Mouse (Mus musculus): Measurements from ENCODE around the gene Shc3. TPM values are rescaled to one million over a fixed set of nuclear protein-coding genes. Genes with fewer than 3 reads are reported as not detected.

Shc3 gene
- total and polyA plus RNA-seq, 3 experiments, result 0.11 TPM; not detected in 2

DNA sequence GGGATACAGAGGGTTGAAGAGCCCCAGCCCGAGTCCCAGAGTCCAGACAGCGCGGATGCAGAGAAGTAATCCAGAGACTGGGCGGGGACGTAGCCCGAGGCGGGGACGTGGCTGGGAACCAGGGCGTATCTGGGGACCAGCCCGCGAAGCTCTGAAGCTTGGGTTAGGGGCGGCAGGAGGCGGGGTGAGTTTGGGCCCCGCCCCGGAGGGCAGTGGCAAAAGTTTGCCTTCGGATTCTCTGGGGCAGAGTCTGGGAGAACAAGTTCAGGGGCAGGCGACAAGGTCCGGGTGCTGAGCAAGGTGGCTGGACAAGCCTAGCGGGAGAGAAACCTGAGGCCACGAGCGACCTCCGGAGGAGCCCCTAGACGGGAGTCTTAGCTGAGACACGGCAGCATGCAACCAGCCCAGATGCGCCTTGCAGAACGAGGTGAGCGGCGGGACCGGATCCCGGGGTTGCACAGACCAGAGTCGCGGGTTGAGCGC lies 160.7 kb downstream of the Shc3 start, which contains the start of gene S1pr3:
Gene S1pr3 (plus strand): TSS at position 121 of the 483 bp plus-strand sequence.
- Histone ChIP-seq H3K4me3 (ENCODE audit: low read depth, low read length) (no peak within 1 kb of the TSS), H3K9me3 (replicated peaks) (peaks cover 70% of the 10 kb centered on the region), H3K36me3 (replicated peaks) (no peaks in the 10 kb centered on the region), H3K27me3 (ENCODE audit: insufficient read depth, low read length) (no peaks in the 10 kb centered on the region), H3K4me1 (ENCODE audit: insufficient read depth, low read depth, low read length) (no peaks in the 10 kb centered on the region)
- TF ChIP-seq POLR2AphosphoS5 (IDR thresholded peaks at IDR 0.05; ENCODE audit: insufficient replicate concordance, low read depth, low read length), result no peak
- no peak for TF ChIP-seq GATA2 (IDR thresholded peaks at IDR 0.05; ENCODE audit: borderline replicate concordance, low read depth, low read length)
- no peak for TF ChIP-seq TAL1 (conservative IDR thresholded peaks at IDR 0.05; ENCODE audit: low read depth, low read length)
- TF ChIP-seq GATA1 (IDR thresholded peaks at IDR 0.05; ENCODE audit: borderline replicate concordance, low read length), result no peak
- TF ChIP-seq CTCF (IDR thresholded peaks at IDR 0.05; ENCODE audit: low read depth, low read length), result no peak
- ATAC-seq (ENCODE audit: extremely low read depth, insufficient number of reproducible peaks, low FRiP score, poor library complexity, severe bottlenecking) (no peak), DNase-seq (ENCODE audit: low spot score) (no peak)

DNA sequence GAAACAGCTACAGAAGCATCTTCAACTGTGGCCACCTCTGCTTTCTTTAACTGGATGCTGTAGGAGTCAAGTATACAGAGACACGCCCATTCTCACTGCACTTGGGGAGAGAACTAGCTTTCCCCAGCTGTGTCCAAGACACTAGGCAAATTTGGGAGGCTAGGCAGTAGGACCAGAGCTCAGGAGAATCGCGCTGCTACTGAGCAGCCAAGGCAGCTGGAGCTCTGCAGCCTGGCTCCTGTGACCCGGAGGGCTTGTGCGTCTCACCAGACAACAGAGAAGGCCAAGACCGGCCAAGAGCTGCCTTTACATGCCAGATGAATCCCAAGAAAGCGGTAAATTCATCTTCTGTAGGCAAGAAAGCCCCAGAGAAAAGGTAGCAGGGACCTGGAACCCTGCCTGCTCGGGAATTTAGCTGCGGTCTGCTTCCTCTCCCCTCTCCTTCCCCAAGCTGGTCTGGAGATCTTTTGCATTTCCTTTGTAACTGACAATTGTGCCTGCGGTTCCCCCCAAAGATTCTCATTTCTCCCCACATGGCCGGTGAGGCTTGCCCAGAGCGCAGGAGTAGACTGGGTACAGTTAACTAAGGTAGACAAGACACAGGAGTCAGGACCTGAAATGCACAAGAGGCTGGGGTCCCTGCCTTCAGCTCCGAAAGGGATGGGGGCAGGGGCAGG lies 161.5 kb downstream of the Shc3 start:
- Histone ChIP-seq H3K4me1 (ENCODE audit: insufficient read depth, low read depth, low read length) (no peaks in the 10 kb centered on the region), H3K9me3 (replicated peaks) (peaks cover 63% of the 10 kb centered on the region), H3K36me3 (replicated peaks) (no peaks in the 10 kb centered on the region), H3K4me3 (ENCODE audit: low read depth, low read length) (no peak overlapping the region), H3K27me3 (ENCODE audit: insufficient read depth, low read length) (no peaks in the 10 kb centered on the region)
- ATAC-seq (ENCODE audit: extremely low read depth, insufficient number of reproducible peaks, low FRiP score, poor library complexity, severe bottlenecking) (no peak), DNase-seq (ENCODE audit: low spot score) (no peak)
- TF ChIP-seq GATA2 (IDR thresholded peaks at IDR 0.05; ENCODE audit: borderline replicate concordance, low read depth, low read length) (no peak), CTCF (IDR thresholded peaks at IDR 0.05; ENCODE audit: low read depth, low read length) (no peak), GATA1 (IDR thresholded peaks at IDR 0.05; ENCODE audit: borderline replicate concordance, low read length) (no peak), POLR2AphosphoS5 (IDR thresholded peaks at IDR 0.05; ENCODE audit: insufficient replicate concordance, low read depth, low read length) (no peak), TAL1 (conservative IDR thresholded peaks at IDR 0.05; ENCODE audit: low read depth, low read length) (no peak)

DNA sequence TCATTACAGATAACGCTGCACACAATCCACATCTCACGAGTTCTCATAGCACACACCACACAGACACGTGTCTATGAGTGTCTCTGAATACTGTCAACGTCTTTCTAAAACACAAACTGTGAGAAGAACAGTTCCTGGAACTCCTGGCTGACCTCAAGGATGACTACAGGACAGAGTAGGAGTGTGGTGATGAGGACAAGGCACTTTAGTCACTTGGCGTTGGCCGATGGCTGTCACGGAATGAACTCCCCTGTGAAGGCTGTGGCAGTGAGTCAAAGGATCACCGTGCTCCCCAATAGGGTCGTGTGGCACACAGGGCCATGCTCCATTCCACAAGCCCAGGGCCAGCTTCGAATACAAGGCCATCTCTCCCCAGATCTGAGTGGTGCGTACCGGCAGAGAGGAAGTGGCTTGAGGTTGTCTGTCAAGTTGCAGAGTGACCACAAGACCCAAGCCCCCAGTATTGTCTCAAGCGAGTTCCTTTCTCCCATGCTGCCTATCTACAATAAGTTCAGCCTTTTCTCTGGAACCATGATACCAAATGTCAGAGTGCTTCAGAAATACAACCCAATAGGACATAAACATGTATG lies 163.4 kb downstream of the Shc3 start:
- no peaks in the 10 kb centered on the region for H3K4me1 ChIP-seq (ENCODE audit: insufficient read depth, low read depth, low read length)
- ATAC-seq (ENCODE audit: extremely low read depth, insufficient number of reproducible peaks, low FRiP score, poor library complexity, severe bottlenecking), result no peak
- no peaks in the 10 kb centered on the region for H3K27me3 ChIP-seq (ENCODE audit: insufficient read depth, low read length)
- no peaks in the 10 kb centered on the region for H3K36me3 ChIP-seq (replicated peaks)
- TF ChIP-seq GATA1 (IDR thresholded peaks at IDR 0.05; ENCODE audit: borderline replicate concordance, low read length), result no peak
- TF ChIP-seq CTCF (IDR thresholded peaks at IDR 0.05; ENCODE audit: low read depth, low read length), result no peak
- TF ChIP-seq TAL1 (conservative IDR thresholded peaks at IDR 0.05; ENCODE audit: low read depth, low read length), result no peak
- TF ChIP-seq GATA2 (IDR thresholded peaks at IDR 0.05; ENCODE audit: borderline replicate concordance, low read depth, low read length), result no peak
- H3K4me3 ChIP-seq (ENCODE audit: low read depth, low read length), result peak overlapping the region; percentile 3; the same call in 1 of the 2 replicates
- no peak for DNase-seq (ENCODE audit: low spot score)
- H3K9me3 ChIP-seq (replicated peaks), result peaks cover 66% of the 10 kb centered on the region

DNA sequence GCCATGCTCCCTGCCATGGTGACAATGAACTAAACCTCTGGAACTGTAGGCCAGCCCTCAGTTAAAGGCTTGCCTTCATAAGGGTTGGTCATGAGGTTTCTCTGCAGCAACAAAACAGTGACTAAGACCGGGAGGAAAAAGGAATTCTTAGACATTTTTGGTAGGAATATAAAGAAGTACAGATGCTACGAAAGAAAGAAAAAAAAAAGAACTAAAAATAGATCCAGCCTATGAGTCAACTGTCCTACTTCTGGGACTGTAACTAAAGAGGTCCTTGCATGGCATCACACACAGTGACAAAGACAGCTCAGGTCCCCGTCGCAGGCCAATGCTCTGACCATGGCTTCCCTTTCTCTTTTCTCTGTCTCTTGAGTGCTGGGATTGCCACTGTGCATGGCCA lies 164.7 kb downstream of the Shc3 start:
- no peaks in the 10 kb centered on the region for H3K36me3 ChIP-seq (replicated peaks)
- no peak for ATAC-seq (ENCODE audit: extremely low read depth, insufficient number of reproducible peaks, low FRiP score, poor library complexity, severe bottlenecking)
- no peaks in the 10 kb centered on the region for H3K27me3 ChIP-seq (ENCODE audit: insufficient read depth, low read length)
- no peak overlapping the region for H3K4me3 ChIP-seq (ENCODE audit: low read depth, low read length)
- DNase-seq (ENCODE audit: low spot score), result no peak
- no peaks in the 10 kb centered on the region for H3K4me1 ChIP-seq (ENCODE audit: insufficient read depth, low read depth, low read length)
- H3K9me3 ChIP-seq (replicated peaks), result peaks cover 69% of the 10 kb centered on the region
- no peak for TF ChIP-seq CTCF (IDR thresholded peaks at IDR 0.05; ENCODE audit: low read depth, low read length)
- no peak for TF ChIP-seq TAL1 (conservative IDR thresholded peaks at IDR 0.05; ENCODE audit: low read depth, low read length)
- no peak for TF ChIP-seq POLR2AphosphoS5 (IDR thresholded peaks at IDR 0.05; ENCODE audit: insufficient replicate concordance, low read depth, low read length)
- no peak for TF ChIP-seq GATA2 (IDR thresholded peaks at IDR 0.05; ENCODE audit: borderline replicate concordance, low read depth, low read length)

DNA sequence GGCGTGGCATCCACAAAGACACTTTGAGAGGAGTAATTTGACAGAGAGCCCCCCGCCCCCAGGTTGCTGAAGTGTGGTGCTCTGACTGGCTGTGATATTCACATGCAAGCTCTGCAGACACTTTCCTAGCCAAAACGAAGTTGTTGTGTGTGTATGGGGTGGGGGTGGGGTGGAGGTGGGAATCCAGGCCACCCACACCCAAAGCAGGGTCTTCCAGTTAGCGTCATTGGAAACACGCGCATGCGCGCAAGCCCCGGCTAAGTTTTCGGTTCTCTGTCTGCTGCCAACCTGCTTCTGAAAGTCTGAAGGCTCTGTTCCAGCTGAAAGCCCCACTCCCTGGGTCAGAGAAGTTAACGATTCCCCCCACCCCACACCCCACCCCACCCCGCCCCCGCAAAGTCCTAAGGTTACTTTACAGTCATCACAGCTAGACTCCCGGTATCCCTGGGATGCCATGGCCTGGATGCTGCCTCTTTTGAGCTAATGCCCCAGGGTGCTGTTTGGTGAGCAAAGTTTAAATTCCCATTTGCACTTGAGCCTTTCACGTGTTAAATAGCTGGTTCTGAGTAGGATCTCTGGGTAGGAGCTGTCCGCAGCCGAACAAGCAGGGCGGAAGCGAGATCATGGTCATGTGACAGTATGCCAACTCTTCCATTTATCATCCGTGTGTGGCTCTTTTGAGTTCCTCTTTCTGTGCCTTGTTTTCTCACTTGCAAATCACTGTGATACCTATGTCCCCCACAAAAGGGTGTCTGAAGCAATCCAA lies 168.3 kb downstream of the Shc3 start:
- Histone ChIP-seq H3K4me1 (ENCODE audit: insufficient read depth, low read depth, low read length) (no peaks in the 10 kb centered on the region), H3K4me3 (ENCODE audit: low read depth, low read length) (no peak overlapping the region), H3K9me3 (replicated peaks) (peaks cover 57% of the 10 kb centered on the region), H3K27me3 (ENCODE audit: insufficient read depth, low read length) (no peaks in the 10 kb centered on the region), H3K36me3 (replicated peaks) (no peaks in the 10 kb centered on the region)
- TF ChIP-seq TAL1 (conservative IDR thresholded peaks at IDR 0.05; ENCODE audit: low read depth, low read length) (no peak), CTCF (IDR thresholded peaks at IDR 0.05; ENCODE audit: low read depth, low read length) (no peak), POLR2AphosphoS5 (IDR thresholded peaks at IDR 0.05; ENCODE audit: insufficient replicate concordance, low read depth, low read length) (no peak), GATA1 (IDR thresholded peaks at IDR 0.05; ENCODE audit: borderline replicate concordance, low read length) (no peak), GATA2 (IDR thresholded peaks at IDR 0.05; ENCODE audit: borderline replicate concordance, low read depth, low read length) (no peak)
- DNase-seq (ENCODE audit: low spot score), result no peak
- ATAC-seq (ENCODE audit: extremely low read depth, insufficient number of reproducible peaks, low FRiP score, poor library complexity, severe bottlenecking), result no peak

DNA sequence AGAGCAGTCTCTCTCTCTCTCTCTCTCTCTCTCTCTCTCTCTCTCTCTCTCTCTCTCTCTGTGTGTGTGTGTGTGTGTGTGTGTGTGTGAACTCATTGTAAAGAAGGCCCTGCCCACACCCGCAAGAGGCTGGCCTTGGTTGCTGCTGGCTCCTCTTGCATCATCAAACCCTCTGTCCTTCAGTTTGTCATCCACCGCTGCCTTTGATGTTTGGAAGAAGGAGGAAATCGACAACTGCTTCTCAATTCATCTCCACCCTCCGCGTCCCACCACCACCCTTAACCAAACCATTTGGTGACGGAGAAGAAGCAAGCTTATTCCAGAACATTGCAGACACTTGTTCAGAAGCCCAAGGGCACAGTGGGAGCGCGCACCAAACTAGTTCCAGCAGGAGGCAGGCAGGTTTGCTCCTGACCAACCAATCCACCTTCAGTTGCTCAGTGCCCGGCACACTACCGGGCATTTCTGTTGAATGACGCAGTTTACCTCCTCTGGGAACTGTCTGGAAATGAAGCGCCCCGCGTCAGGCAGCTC lies 169.0 kb downstream of the Shc3 start:
- Histone ChIP-seq H3K9me3 (replicated peaks) (peaks cover 53% of the 10 kb centered on the region), H3K4me1 (ENCODE audit: insufficient read depth, low read depth, low read length) (no peaks in the 10 kb centered on the region), H3K36me3 (replicated peaks) (no peaks in the 10 kb centered on the region), H3K4me3 (ENCODE audit: low read depth, low read length) (no peak overlapping the region), H3K27me3 (ENCODE audit: insufficient read depth, low read length) (no peaks in the 10 kb centered on the region)
- no peak for TF ChIP-seq POLR2AphosphoS5 (IDR thresholded peaks at IDR 0.05; ENCODE audit: insufficient replicate concordance, low read depth, low read length)
- TF ChIP-seq CTCF (IDR thresholded peaks at IDR 0.05; ENCODE audit: low read depth, low read length), result no peak
- TF ChIP-seq TAL1 (conservative IDR thresholded peaks at IDR 0.05; ENCODE audit: low read depth, low read length), result no peak
- no peak for TF ChIP-seq GATA2 (IDR thresholded peaks at IDR 0.05; ENCODE audit: borderline replicate concordance, low read depth, low read length)
- TF ChIP-seq GATA1 (IDR thresholded peaks at IDR 0.05; ENCODE audit: borderline replicate concordance, low read length), result no peak
- ATAC-seq (ENCODE audit: extremely low read depth, insufficient number of reproducible peaks, low FRiP score, poor library complexity, severe bottlenecking), result no peak
- no peak for DNase-seq (ENCODE audit: low spot score)
